Mouse (Mus musculus): ENCODE measurements around the gene Grm4. TPM values are rescaled to one million over a fixed set of nuclear protein-coding genes. Genes with fewer than 3 reads are reported as not detected.

Grm4 gene
- polyA plus RNA-seq, 1 experiment, result 0.02 TPM

DNA sequence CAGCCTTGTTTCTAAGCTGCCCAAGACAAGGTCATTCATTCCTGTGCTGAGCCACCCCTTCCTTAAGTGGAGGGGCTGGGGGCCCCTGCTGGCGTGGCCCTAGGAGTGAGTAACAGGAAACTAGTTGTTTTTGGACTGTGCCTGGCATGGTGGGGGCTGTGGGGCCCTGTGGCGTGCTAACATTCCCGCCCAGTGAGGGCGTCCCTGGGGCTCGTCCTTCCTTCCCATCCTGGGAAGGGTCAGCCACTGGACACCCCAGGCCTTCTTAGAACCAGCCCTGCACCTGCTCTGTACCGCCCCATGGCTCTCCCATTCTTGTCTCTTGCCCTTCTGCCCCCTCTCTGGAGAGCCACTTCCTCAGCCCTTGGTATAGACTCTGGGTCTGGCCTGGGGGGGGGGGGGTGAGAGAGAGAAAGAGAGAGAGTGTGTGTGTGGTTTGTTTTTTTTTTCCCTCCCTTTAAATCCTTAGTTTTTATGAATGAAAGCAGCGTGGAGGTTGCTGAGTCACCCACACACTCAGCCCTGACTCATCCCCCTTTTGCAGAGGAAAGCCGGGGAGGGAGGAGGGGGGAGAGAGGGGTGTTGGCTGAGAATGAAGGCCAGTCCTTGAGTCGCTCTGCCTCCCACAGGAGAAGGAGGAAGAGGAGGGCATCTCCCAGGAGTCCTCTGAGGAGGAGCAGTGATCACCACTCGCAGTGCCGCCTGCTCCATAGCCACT is 40.8 kb upstream of the Grm4 start:
- H3K36me3 ChIP-seq (ENCODE audit: control insufficient read depth, insufficient read depth, low read length), result no peaks in the 10 kb centered on the region
- TF ChIP-seq CTCF (conservative IDR thresholded peaks at IDR 0.05; ENCODE audit: insufficient read depth, insufficient read length, low read depth, low read length) (no peak), POLR2A (IDR thresholded peaks at IDR 0.05; ENCODE audit: low read depth, low read length) (no peak)
- 74% methylated on average over 11 of the region's 11 CpGs for WGBS
- H3K27ac ChIP-seq (ENCODE audit: insufficient read depth, low read depth, low read length), result no peak overlapping the region
- DNase-seq, result no peak
- no peaks in the 10 kb centered on the region for H3K27me3 ChIP-seq (replicated peaks; ENCODE audit: control insufficient read depth, insufficient read depth, low read length)
- no peaks in the 10 kb centered on the region; the same call in 1 of the 2 replicates for H3K4me1 ChIP-seq (ENCODE audit: control insufficient read depth, insufficient read depth, low read length)
- H3K4me3 ChIP-seq (ENCODE audit: insufficient read depth, low read depth, low read length), result no peak overlapping the region

DNA sequence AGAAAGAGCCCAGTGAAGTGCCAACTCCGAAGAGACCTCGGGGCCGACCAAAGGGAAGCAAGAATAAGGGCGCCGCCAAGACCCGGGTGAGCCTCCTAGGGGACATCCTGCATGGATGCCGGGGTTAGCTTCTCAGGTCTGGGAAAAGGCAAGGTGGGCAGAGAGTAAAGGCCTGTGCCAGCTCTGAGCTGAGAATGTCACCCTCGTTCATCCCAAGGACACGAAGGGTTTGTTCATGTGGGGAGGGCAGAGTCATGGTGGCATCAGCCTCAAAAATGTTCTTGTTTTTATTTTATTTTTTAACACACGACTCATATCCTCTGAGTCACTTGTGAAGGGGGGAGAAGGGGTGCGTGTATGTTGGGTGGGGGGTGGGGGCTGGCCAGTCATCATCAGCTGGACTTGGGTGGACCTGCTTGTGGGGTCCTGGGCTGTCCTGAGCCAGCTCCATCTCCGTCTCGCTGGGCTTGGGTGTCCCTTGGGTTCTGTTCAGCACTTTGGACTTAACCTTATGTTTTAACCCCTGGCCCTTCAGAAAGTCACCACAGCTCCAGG is 39.8 kb upstream of the Grm4 start:
- 84% methylated on average over 13 of the region's 13 CpGs for WGBS
- no peaks in the 10 kb centered on the region for H3K36me3 ChIP-seq (ENCODE audit: control insufficient read depth, insufficient read depth, low read length)
- DNase-seq, result no peak
- no peak overlapping the region for H3K4me3 ChIP-seq (ENCODE audit: insufficient read depth, low read depth, low read length)
- H3K27ac ChIP-seq (ENCODE audit: insufficient read depth, low read depth, low read length), result no peak overlapping the region
- H3K27me3 ChIP-seq (replicated peaks; ENCODE audit: control insufficient read depth, insufficient read depth, low read length), result no peaks in the 10 kb centered on the region
- no peaks in the 10 kb centered on the region; the same call in 1 of the 2 replicates for H3K4me1 ChIP-seq (ENCODE audit: control insufficient read depth, insufficient read depth, low read length)
- TF ChIP-seq POLR2A (IDR thresholded peaks at IDR 0.05; ENCODE audit: low read depth, low read length) (no peak), CTCF (conservative IDR thresholded peaks at IDR 0.05; ENCODE audit: insufficient read depth, insufficient read length, low read depth, low read length) (no peak)

DNA sequence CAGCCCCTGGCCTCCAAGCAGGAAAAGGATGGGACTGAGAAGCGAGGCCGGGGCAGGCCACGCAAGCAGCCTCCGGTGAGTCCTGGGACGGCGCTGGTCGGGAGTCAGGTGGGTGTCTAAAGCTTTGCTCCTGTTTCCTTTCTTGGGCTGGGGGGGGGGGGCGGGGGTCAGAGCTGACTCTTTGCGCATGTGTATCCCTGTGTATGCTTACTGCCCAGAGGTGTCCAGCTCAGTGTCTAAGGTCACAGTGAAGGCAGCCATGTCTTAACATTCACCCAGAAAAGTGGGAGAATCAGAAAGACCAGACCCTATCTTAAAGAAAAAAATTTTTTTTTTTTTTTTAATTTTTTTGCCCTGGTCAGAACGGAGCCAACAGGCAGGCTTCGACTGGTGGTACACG is 38.4 kb upstream of the Grm4 start:
- Histone ChIP-seq H3K27ac (ENCODE audit: insufficient read depth, low read depth, low read length) (no peak overlapping the region), H3K4me3 (ENCODE audit: insufficient read depth, low read depth, low read length) (no peak overlapping the region), H3K36me3 (ENCODE audit: control insufficient read depth, insufficient read depth, low read length) (no peaks in the 10 kb centered on the region), H3K4me1 (ENCODE audit: control insufficient read depth, insufficient read depth, low read length) (no peaks in the 10 kb centered on the region), H3K27me3 (replicated peaks; ENCODE audit: control insufficient read depth, insufficient read depth, low read length) (no peaks in the 10 kb centered on the region)
- WGBS, result 74% methylated on average over 12 of the region's 12 CpGs
- DNase-seq, result no peak
- TF ChIP-seq CTCF (conservative IDR thresholded peaks at IDR 0.05; ENCODE audit: insufficient read depth, insufficient read length, low read depth, low read length) (no peak), POLR2A (IDR thresholded peaks at IDR 0.05; ENCODE audit: low read depth, low read length) (no peak)

DNA sequence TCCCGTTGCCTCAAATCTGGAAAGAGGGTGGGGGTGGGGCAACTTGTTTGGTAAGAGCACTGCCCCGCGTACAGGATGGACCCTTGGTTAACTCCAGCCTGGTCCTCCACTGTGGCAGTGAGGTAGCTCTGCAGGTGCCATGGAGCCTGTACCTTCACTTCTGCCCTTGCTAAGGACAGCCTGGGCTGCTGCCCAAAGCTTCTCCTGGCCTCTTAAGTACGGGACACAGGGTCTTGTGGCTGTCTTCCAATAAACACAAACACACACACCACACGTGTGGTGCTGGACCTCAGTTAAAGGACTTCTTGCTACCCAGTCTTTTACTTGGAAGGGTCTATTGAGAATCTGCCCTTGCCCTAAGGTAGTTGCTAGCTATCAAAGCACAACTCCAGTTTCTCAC is 37.6 kb upstream of the Grm4 start:
- H3K36me3 ChIP-seq (ENCODE audit: control insufficient read depth, insufficient read depth, low read length), result no peaks in the 10 kb centered on the region
- no peak for TF ChIP-seq CTCF (conservative IDR thresholded peaks at IDR 0.05; ENCODE audit: insufficient read depth, insufficient read length, low read depth, low read length)
- no peak for TF ChIP-seq POLR2A (IDR thresholded peaks at IDR 0.05; ENCODE audit: low read depth, low read length)
- DNase-seq, result no peak
- 47% methylated on average over 5 of the region's 5 CpGs for WGBS
- H3K27me3 ChIP-seq (replicated peaks; ENCODE audit: control insufficient read depth, insufficient read depth, low read length), result no peaks in the 10 kb centered on the region
- no peak overlapping the region for H3K27ac ChIP-seq (ENCODE audit: insufficient read depth, low read depth, low read length)
- H3K4me3 ChIP-seq (ENCODE audit: insufficient read depth, low read depth, low read length), result no peak overlapping the region
- peaks cover 4% of the 10 kb centered on the region; the same call in 1 of the 2 replicates for H3K4me1 ChIP-seq (ENCODE audit: control insufficient read depth, insufficient read depth, low read length)

DNA sequence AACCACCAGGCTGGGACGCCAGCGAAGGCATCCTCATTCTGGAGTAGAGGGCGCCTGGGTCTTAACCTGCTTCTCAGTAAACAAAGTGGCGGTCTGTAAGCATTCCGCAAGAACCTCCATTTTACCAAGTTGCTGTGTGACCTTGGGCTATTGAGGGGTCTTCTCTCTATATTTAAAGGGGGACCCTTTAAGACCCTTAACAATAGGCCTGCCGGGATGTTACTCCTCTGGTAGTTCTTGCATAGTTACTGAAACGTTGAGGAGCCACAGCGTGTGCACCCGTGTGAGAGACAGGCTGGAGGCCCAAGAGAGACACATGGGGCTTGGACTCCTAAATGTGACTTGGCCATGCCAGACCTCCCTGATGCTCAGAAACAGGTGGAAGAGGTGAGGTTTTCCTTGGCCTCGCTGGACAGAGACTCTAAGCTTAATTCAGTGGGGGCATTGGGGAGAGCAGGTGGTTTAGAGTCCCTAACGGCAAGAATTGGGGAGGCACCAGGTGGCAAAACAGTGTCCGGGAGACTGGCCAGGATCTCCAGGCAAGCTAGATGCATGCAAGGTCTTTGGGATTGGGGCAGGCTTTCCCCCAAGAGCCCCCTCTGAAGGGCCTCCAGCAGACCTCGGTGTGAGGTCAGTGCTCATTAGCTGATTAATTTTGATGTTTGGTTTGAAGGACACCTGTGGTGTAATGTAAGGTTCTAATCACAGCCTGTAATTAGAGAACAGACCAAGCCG is 36.9 kb upstream of the Grm4 start:
- TF ChIP-seq POLR2A (IDR thresholded peaks at IDR 0.05; ENCODE audit: low read depth, low read length) (no peak), CTCF (conservative IDR thresholded peaks at IDR 0.05; ENCODE audit: insufficient read depth, insufficient read length, low read depth, low read length) (no peak)
- Histone ChIP-seq H3K36me3 (ENCODE audit: control insufficient read depth, insufficient read depth, low read length) (no peaks in the 10 kb centered on the region), H3K4me1 (ENCODE audit: control insufficient read depth, insufficient read depth, low read length) (peaks cover 4% of the 10 kb centered on the region; the same call in 1 of the 2 replicates), H3K27ac (ENCODE audit: insufficient read depth, low read depth, low read length) (no peak overlapping the region), H3K4me3 (ENCODE audit: insufficient read depth, low read depth, low read length) (peak overlapping the region; percentile 61; the same call in 1 of the 2 replicates), H3K27me3 (replicated peaks; ENCODE audit: control insufficient read depth, insufficient read depth, low read length) (no peaks in the 10 kb centered on the region)
- WGBS, result 62% methylated on average over 14 of the region's 14 CpGs
- DNase-seq, result no peak

DNA sequence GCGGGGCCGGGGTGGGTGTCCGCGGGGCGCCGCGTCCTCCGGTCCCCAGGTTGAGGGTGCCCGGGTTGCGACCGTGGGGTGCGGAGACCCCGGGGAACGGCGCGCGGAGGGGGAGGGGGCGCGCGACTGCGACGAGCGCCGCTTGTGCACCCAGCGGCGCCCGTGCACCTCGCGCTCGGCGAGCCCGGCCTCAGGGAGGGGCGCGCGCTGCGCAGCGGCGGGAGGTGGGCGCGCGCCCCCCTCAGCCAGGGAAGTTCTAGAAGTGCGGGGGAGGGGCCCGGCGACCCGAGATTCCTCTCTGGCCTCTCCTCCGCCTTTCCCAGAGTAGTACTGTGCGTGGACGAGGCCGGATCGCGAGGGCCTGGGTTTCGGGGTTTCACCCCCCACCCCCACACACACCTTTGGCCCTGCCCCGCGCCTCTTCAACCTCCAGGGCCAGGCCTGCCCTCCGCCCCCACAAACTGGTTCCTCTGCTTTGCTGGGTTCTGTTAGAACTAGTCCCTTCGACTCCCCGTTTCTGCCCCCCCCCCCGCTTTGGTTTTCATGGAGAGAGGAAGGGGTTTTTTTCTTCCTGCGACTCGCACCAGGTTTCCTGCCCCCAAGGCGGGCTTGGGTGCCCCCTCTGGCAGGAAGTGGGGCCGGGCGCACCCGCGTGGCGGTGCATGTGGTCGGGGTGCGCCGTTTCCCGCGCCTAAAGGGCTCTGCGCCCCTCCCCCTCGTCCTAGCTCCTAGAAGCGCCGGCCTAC is 36.2 kb upstream of the Grm4 start:
- 3% methylated on average over 65 of the region's 75 CpGs for WGBS
- peak overlapping the region; percentile 61 for H3K4me3 ChIP-seq (ENCODE audit: insufficient read depth, low read depth, low read length)
- no peaks in the 10 kb centered on the region for H3K27me3 ChIP-seq (replicated peaks; ENCODE audit: control insufficient read depth, insufficient read depth, low read length)
- H3K27ac ChIP-seq (ENCODE audit: insufficient read depth, low read depth, low read length), result no peak overlapping the region
- H3K4me1 ChIP-seq (ENCODE audit: control insufficient read depth, insufficient read depth, low read length), result peaks cover 4% of the 10 kb centered on the region; the same call in 1 of the 2 replicates
- TF ChIP-seq CTCF (conservative IDR thresholded peaks at IDR 0.05; ENCODE audit: insufficient read depth, insufficient read length, low read depth, low read length) (no peak), POLR2A (IDR thresholded peaks at IDR 0.05; ENCODE audit: low read depth, low read length) (no peak)
- DNase-seq, result no peak
- H3K36me3 ChIP-seq (ENCODE audit: control insufficient read depth, insufficient read depth, low read length), result no peaks in the 10 kb centered on the region

All from kidney, adult 2 months (tissue).